Mouse (Mus musculus): ENCODE results near the gene Slc30a1.

GRCm38 (mm10) chr1:191945756-191946155, 39.2 kb downstream of the Slc30a1 start:
- TF ChIP-seq CTCF (IDR thresholded peaks at IDR 0.05; ENCODE audit: low read depth, low read length) (no peak), EP300 (IDR thresholded peaks at IDR 0.05; ENCODE audit: insufficient read depth, low read depth, low read length) (no peak)

Measured in ES-Bruce4 (cell line).